Mouse (Mus musculus): Measurements from ENCODE around the gene Cdh13. TPM values are rescaled to one million over a fixed set of nuclear protein-coding genes. Genes with fewer than 3 reads are reported as not detected.
"Not testable (repeated sequence)": the region's sequence is repeated elsewhere in the genome, so short reads cannot be mapped to it uniquely, and the experiment has no call there.

Gene Cdh13
- total RNA-seq, 4 experiments from 2014 or later: 41.4 to 48.1 (median 44.1) TPM

- peak in 1 of 2 experiments; percentile 14 for DNase-seq (ENCODE audit: low spot score in 2 of 2)
These were observed 384.2 kb downstream of the Cdh13 start for GRCm38 (mm10) chr8:118667736-118668135.

GRCm38 (mm10) chr8:118676233-118676632 lies 392.7 kb downstream of the Cdh13 start:
- no peak for DNase-seq (ENCODE audit: low spot score in 2 of 2)

GRCm38 (mm10) chr8:118679347-118679746 lies 395.8 kb downstream of the Cdh13 start:
- no peak for DNase-seq (ENCODE audit: low spot score in 2 of 2)

- no peak for DNase-seq (ENCODE audit: low spot score in 2 of 2)
These were observed 399.9 kb downstream of the Cdh13 start for GRCm38 (mm10) chr8:118683386-118683785.

DNA sequence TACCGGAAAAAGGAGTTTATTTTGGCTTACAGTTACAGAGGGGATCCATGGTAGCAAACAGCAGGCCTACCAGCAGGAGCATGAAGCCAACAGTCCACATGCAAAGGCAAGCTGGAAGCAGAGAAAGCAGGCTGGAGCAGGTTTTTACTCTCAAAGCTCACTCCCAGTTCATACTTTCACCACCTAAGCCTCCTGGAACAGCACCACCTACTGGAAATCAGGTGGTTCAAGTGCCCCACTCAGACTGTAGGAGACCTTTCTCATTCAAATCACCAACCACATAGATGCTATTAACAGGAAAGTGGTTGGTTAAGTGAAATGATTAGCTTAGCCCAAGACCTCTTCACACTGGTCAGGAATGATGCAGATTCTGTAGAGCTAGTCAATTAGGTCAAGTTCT lies 402.3 kb downstream of the Cdh13 start:
- DNase-seq (ENCODE audit: low spot score in 2 of 2): no peak

DNA sequence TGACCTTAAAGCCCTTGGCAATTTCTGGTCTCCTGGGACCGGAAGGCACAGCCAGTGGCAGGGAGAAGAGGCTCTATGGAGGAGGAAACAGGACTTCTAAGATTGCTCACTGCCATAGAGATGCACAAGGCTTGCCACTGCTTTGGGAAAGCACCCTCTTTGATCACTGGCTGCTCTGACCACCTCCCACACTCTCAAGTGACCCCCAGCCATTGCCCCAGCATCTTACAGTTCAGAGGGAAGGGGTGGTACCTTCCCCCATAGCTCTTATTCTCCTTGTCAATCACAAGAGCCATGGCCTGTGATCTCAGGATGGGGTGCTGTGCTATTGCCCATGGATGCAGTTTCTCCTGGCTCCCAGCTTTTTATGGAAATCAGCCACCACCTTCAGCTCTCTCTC lies 406.3 kb downstream of the Cdh13 start:
- no peak for DNase-seq (ENCODE audit: low spot score in 2 of 2)

DNA sequence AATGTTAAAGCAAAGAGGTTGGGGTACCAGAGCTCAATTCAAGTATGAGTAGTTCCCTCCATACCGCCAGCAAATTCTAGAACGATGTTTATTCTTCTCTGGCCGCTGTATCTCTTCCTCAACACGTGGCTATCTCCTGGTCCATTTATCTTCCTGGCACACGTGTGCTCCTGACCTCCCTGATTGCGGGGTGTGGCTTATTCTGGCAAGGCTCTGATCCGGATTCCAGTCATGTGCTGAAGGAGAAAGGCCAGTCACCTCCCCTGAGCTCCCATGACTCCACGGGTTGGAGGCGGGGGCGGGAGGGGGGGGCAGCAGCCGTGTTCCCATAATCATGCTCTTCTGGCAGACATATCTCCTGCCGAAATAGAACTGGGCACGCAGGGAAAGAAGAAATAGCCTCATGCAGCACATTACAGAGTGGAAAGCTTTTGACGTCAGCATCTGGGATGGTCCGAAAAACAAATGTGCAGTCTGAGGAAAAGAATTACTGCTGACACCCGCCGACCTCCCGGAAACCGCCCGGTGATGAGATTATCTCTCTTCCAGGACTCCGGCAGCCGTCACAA lies 417.9 kb downstream of the Cdh13 start:
- no peak for DNase-seq (ENCODE audit: low spot score in 2 of 2)

DNA sequence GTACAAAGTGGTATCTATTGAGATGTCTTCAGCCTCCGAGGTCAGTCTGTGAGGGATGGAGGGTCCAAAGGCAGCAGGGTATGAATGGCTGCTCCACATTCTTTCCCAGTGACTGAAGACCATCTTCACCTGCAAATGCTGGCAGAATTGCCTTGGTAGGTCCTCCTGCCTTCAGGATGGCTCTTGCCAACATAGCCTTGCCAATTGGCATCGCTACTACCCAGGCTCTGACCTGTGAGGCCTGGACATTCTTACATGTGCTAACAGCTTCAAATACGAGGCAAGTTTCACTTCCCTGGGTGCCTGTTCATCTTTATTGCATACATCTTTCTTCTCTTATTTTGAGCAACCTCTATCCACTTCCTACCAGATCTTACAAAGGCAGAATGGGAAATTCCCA lies 425.8 kb downstream of the Cdh13 start:
- no peak for DNase-seq (ENCODE audit: low spot score in 2 of 2)

DNA sequence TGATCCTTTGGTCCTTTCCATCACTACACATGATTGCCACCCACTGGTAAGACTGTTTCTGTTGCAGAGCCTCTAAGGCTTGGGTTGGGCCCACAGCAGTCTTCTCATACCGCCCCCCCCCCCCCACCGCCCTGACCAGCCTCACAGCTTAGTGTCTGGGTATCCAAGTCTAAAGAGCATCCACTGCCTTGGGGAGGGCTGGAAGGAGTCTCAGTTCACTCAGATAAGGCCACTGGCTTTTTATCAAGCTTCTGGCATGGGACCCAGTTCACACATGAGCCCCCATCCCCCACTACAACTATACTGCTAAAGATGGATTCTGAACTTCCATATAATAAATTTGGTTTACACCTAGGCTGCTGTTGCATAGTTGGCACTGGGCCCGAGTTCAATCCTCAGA lies 428.1 kb downstream of the Cdh13 start:
- no peak for DNase-seq (ENCODE audit: low spot score in 2 of 2)

GRCm38 (mm10) chr8:118713111-118713510 lies 429.6 kb downstream of the Cdh13 start:
- no peak for DNase-seq (ENCODE audit: low spot score in 2 of 2)

DNA sequence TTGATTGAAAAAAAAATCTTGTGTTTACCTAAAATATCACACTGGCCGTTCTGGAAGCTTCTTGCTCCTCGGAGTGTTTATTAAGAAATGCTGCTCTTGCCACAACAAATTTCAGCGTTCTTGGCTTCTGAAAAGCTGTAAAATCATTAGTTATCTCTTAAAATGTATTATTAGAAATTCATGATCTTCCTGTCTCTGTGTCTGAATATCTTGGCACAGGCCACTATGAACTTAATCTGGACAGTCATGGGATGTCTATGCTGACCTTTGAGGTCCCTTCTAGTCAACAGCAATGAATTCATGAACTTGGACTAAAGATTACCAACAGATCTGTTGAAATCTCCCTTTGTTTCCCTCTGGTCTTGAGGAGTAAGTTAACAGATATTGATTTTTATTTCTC lies 430.1 kb downstream of the Cdh13 start:
- no peak for DNase-seq (ENCODE audit: low spot score in 2 of 2)

- DNase-seq (ENCODE audit: low spot score in 2 of 2): no peak
These were observed 439.4 kb downstream of the Cdh13 start for GRCm38 (mm10) chr8:118722896-118723295.

- DNase-seq (ENCODE audit: low spot score in 2 of 2): no peak
These were observed 442.1 kb downstream of the Cdh13 start for GRCm38 (mm10) chr8:118725651-118726050.

DNA sequence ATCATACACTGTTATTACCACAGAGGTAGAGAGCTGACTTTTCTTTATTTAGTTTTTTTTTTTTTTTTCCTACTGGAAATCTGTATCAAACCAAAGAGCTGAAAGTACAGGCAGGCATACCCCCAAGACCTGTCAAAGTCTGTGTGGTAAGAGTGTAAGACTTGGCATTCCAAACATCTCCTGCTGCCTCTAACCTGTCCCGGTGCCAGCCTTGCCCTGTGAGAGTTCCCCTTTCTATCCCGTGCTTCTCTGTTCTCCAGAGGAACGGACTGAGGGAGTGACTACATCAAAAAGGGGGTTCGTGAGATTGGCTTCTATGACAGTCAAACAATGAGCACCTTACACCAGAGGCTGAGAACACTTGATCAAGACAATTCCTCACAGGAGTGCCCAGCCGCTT lies 458.2 kb downstream of the Cdh13 start:
- DNase-seq (ENCODE audit: low spot score in 2 of 2): no peak

DNA sequence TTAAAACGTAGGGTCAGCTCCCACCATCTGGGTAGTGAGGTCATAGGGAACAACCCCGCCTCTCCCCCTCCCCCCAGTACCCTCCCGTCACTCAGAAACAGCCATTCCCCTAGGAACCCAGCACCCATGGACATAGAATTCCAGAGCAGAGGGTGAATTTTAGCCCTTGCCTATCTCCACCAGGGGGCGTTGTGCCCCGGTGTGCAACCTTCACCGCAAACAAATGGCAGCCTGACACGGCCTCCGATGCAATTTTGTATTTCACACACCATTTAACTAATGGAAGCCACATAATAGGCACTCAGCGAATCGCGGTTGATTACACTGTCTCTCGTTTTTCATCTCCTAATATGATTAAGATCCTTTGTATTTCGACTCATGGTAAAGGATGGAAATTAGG lies 461.5 kb downstream of the Cdh13 start:
- DNase-seq (ENCODE audit: low spot score in 2 of 2): no peak

GRCm38 (mm10) chr8:118748041-118748604 lies 464.6 kb downstream of the Cdh13 start:
- DNase-seq (ENCODE audit: low spot score in 2 of 2): no peak

DNA sequence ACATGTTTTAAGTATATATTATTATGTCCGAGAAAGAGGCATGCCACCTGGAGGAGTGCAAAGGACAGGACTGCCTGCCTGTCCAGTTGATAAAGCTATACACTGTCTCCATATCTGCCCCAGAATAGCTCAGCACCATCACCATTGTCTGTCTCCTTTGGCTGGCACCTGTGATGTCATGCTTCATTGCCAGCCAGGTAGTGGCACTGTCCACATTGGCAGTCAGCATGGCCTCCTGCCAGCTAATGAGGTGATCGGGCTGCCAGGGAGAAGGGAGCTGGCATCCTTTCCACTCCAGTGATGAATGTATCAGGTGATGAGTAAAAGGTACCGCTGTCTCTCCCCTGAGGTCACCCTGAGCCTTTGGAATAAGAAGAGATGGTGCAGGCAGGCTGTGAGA lies 465.7 kb downstream of the Cdh13 start:
- no peak for DNase-seq (ENCODE audit: low spot score in 2 of 2)

DNA sequence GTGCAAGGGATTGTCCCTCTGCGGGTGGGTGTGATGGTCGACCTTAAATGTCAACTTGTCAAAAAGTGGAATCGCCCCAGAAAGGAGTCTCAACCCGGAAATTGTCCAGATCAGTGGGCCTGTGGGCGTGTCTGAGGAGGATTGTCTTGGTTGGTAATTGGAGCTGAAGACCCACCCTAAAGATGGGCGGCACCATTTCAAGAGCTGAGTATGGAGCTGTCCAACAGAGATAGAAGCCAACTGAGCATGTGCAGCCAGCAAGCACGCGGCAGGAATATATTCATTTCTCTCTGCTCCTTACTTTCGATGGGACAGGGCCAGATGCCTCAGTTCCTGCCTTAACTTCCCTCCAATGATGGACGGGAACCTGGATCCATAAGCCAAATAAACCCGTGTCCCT lies 466.3 kb downstream of the Cdh13 start:
- no peak for DNase-seq (ENCODE audit: low spot score in 2 of 2)

- peak; percentile 38 to 58 for DNase-seq (ENCODE audit: low spot score in 2 of 2)
These were observed 470.2 kb downstream of the Cdh13 start for GRCm38 (mm10) chr8:118753710-118754109.

- peak; percentile 17 to 22 for DNase-seq (ENCODE audit: low spot score in 2 of 2)
These were observed 470.6 kb downstream of the Cdh13 start for GRCm38 (mm10) chr8:118754119-118754518.

- DNase-seq (ENCODE audit: low spot score in 2 of 2): not testable (repeated sequence)
These were observed 494.0 kb downstream of the Cdh13 start for GRCm38 (mm10) chr8:118777507-118777906.

- DNase-seq (ENCODE audit: low spot score in 2 of 2): no peak
These were observed 494.8 kb downstream of the Cdh13 start for GRCm38 (mm10) chr8:118778374-118778773.

- DNase-seq (ENCODE audit: low spot score in 2 of 2): no peak
These were observed 502.1 kb downstream of the Cdh13 start for GRCm38 (mm10) chr8:118785646-118786045.

- peak in 1 of 2 experiments; percentile 33 for DNase-seq (ENCODE audit: low spot score in 2 of 2)
These were observed 506.1 kb downstream of the Cdh13 start for GRCm38 (mm10) chr8:118789649-118790048.

Measured in layer of hippocampus, adult 8-10 months (tissue).